Mouse (Mus musculus) heart, postnatal 0 days (tissue): ENCODE measurements around the gene Ptprf.

Experiments used
- CTCF ChIP-seq: IDR thresholded peaks from 2 replicates; pipeline ENCODE4 v1.5.1; 2016; ENCODE audit warnings: antibody characterized with exemption, control low read depth, low read depth
- EP300 ChIP-seq: IDR thresholded peaks from 2 replicates; pipeline ENCODE4 v1.6.1; 2016; ENCODE audit warnings: antibody characterized with exemption, low read depth

GRCm38 (mm10) chr4:118261771-118262473 lies 29.3 kb downstream of the Ptprf start:
- TF ChIP-seq CTCF (no peak), EP300 (no peak)
